Mouse (Mus musculus) CH12.LX (cell line): ENCODE results near the gene Fcer1g. TPM values are rescaled to one million over a fixed set of nuclear protein-coding genes. Genes with fewer than 3 reads are reported as not detected.

Experiments used
- DNase-seq: peaks from one replicate; pipeline ENCODE4 v3.0.0-alpha.2; 2013; ENCODE audit errors: extremely low read depth
- H3K27ac ChIP-seq: 2 replicates; pipeline ENCODE4 v1.5.1; 2012; ENCODE audit warnings: low read depth, mild to moderate bottlenecking, control low read depth, moderate library complexity; ENCODE audit not compliant: insufficient read depth
- H3K27me3 ChIP-seq: replicated peaks from 2 replicates; pipeline ENCODE3; 2012; ENCODE audit warnings: inconsistent platforms
- H3K36me3 ChIP-seq, 2 experiments: replicated peaks in 1 of 2; 2 replicates each; pipeline versions ENCODE3 to v1.6.1; 2012; ENCODE audit warnings: inconsistent platforms in 1 of 2, low read length in 1 of 2, mild to moderate bottlenecking in 1 of 2, mixed read lengths in 1 of 2, moderate library complexity in 1 of 2; ENCODE audit not compliant: control insufficient read depth in 1 of 2, insufficient read depth in 1 of 2
- H3K4me1 ChIP-seq, 2 experiments: 2 replicates each; pipeline ENCODE4 v1.6.1; 2012; ENCODE audit warnings: inconsistent platforms in 1 of 2, moderate library complexity in 1 of 2; ENCODE audit not compliant: insufficient read depth in 2 of 2, control insufficient read depth in 1 of 2
- H3K4me2 ChIP-seq: 2 replicates; pipeline ENCODE4 v1.6.1; 2012; ENCODE audit warnings: low read depth, mild to moderate bottlenecking, control low read depth; ENCODE audit not compliant: poor library complexity, insufficient read depth, severe bottlenecking
- H3K4me3 ChIP-seq, 3 experiments: fragments of 150-350 bp in 1 of 3; sonication (generic) in 1 of 3; replicated peaks in 1 of 3; 2 replicates each; pipeline versions ENCODE3 to v1.5.1; 2011 to 2012; ENCODE audit warnings: low read depth in 2 of 3, low read length in 2 of 3, mild to moderate bottlenecking in 2 of 3, moderate library complexity in 2 of 3, control low read depth in 1 of 3, improper control_type of control experiment in 1 of 3, inconsistent platforms in 1 of 3, mixed read lengths in 1 of 3; ENCODE audit not compliant: poor library complexity in 1 of 3
- H3K79me2 ChIP-seq: replicated peaks from 2 replicates; pipeline ENCODE4 v1.6.1; 2012; ENCODE audit warnings: mild to moderate bottlenecking, moderate library complexity; ENCODE audit not compliant: control insufficient read depth, poor library complexity, insufficient read depth, severe bottlenecking; ENCODE audit errors: extremely low read depth
- H3K9ac ChIP-seq: 2 replicates; pipeline ENCODE4 v1.6.1; 2012; ENCODE audit warnings: low read depth, mild to moderate bottlenecking, control low read depth, moderate library complexity; ENCODE audit not compliant: insufficient read depth
- H3K9me3 ChIP-seq: replicated peaks from 2 replicates; pipeline ENCODE3; 2012; ENCODE audit warnings: low read length, inconsistent platforms, mixed read lengths
- BHLHE40 ChIP-seq: IDR thresholded peaks from 2 replicates; pipeline ENCODE4 v1.6.1; 2011; ENCODE audit warnings: mild to moderate bottlenecking, low read depth, low read length, improper control_type of control experiment
- CHD1 ChIP-seq: IDR thresholded peaks from 2 replicates; pipeline ENCODE4 v1.6.1; 2012; ENCODE audit warnings: low read depth, low read length, improper control_type of control experiment, inconsistent platforms
- CTCF ChIP-seq, 2 experiments: IDR thresholded peaks in 1 of 2; conservative IDR thresholded peaks in 1 of 2; 2 replicates each; pipeline ENCODE4 v1.5.1; 2011 to 2012; ENCODE audit warnings: low read depth in 2 of 2, low read length in 2 of 2, improper control_type of control experiment in 1 of 2, inconsistent platforms in 1 of 2, mild to moderate bottlenecking in 1 of 2, moderate library complexity in 1 of 2
- HCFC1 ChIP-seq: IDR thresholded peaks from 2 replicates; pipeline ENCODE4 v1.6.1; 2012; ENCODE audit warnings: low read depth, mild to moderate bottlenecking, inconsistent platforms, low read length, improper control_type of control experiment
- MAFK ChIP-seq: IDR thresholded peaks from 2 replicates; pipeline ENCODE4 v1.6.1; 2011; ENCODE audit warnings: low read length, improper control_type of control experiment; ENCODE audit not compliant: insufficient replicate concordance
- MYC ChIP-seq: IDR thresholded peaks from 2 replicates; pipeline ENCODE4 v1.6.1; 2011; ENCODE audit warnings: low read depth, mild to moderate bottlenecking, improper control_type of control experiment, low read length
- PAX5 ChIP-seq: IDR thresholded peaks from 2 replicates; pipeline ENCODE4 v1.6.1; 2012; ENCODE audit warnings: low read length, inconsistent platforms, mixed read lengths
- POLR2A ChIP-seq: IDR thresholded peaks from 2 replicates; pipeline ENCODE4 v1.6.1; 2011; ENCODE audit warnings: low read depth, mild to moderate bottlenecking, improper control_type of control experiment, low read length
- RAD21 ChIP-seq: IDR thresholded peaks from 2 replicates; pipeline ENCODE4 v1.6.1; 2011; ENCODE audit warnings: low read depth, mild to moderate bottlenecking, low read length, improper control_type of control experiment, moderate library complexity
- SMC3 ChIP-seq: IDR thresholded peaks from 2 replicates; pipeline ENCODE4 v1.6.1; 2011; ENCODE audit warnings: low read depth, low read length, improper control_type of control experiment
- TBP ChIP-seq: conservative IDR thresholded peaks from 2 replicates; pipeline ENCODE4 v1.6.1; 2011; ENCODE audit warnings: low read depth, low read length, improper control_type of control experiment
- USF1 ChIP-seq: IDR thresholded peaks from 2 replicates; pipeline ENCODE4 v1.6.1; 2014; ENCODE audit warnings: low read depth, mild to moderate bottlenecking, inconsistent platforms, low read length, improper control_type of control experiment
- USF2 ChIP-seq: conservative IDR thresholded peaks from 2 replicates; pipeline ENCODE4 v1.6.1; 2011; ENCODE audit warnings: low read depth, low read length, improper control_type of control experiment
- ZC3H11A ChIP-seq: IDR thresholded peaks from 2 replicates; pipeline ENCODE4 v1.6.1; 2012; ENCODE audit warnings: low read depth, mild to moderate bottlenecking, inconsistent platforms, low read length, improper control_type of control experiment
- ZMIZ1 ChIP-seq: IDR thresholded peaks from 2 replicates; pipeline ENCODE4 v1.6.1; 2012; ENCODE audit warnings: low read depth, mild to moderate bottlenecking, inconsistent platforms, low read length, improper control_type of control experiment
- ZNF384 ChIP-seq: IDR thresholded peaks from 2 replicates; pipeline ENCODE4 v1.6.1; 2012; ENCODE audit warnings: low read depth, low read length, improper control_type of control experiment, inconsistent platforms
- dilution Hi-C: fragments of 300-500 bp; cut with MboI; formaldehyde crosslinking; loops from 2 replicates; pipeline ENCODE4 v1.14.3; 2020; ENCODE audit warnings: low sequenced_read_pairs; ENCODE audit not compliant: extremely low pct_unique_long_range_greater_than_20kb, extremely low pct_ligation_motif_present
- in situ Hi-C: fragments of 300-500 bp; cut with MboI; formaldehyde crosslinking; loops from 3 replicates; pipeline ENCODE4 v1.14.3; 2019; ENCODE audit warnings: low sequenced_read_pairs, low pct_ligation_motif_present, low pct_unique_long_range_greater_than_20kb, mixed read lengths
- polyA plus RNA-seq: library from polyadenylated mRNA; unstranded; fragments of >175 nt; gene quantifications from 2 replicates; pipeline ENCODE4 v1.2.1, GENCODE M21; 2012; ENCODE audit warnings: low read depth; ENCODE audit not compliant: insufficient read length
- total RNA-seq, 2 experiments: library from RNA; depleted of rRNA; stranded (reverse); fragments of 300-350 nt in 1 of 2; fragments of >200 nt in 1 of 2; gene quantifications; 2 replicates each; pipeline ENCODE4 v1.2.3; 2012 to 2014

Fcer1g gene
- total and polyA plus RNA-seq, 3 experiments: 10.1 to 51.2 (median 31.3) TPM

DNA sequence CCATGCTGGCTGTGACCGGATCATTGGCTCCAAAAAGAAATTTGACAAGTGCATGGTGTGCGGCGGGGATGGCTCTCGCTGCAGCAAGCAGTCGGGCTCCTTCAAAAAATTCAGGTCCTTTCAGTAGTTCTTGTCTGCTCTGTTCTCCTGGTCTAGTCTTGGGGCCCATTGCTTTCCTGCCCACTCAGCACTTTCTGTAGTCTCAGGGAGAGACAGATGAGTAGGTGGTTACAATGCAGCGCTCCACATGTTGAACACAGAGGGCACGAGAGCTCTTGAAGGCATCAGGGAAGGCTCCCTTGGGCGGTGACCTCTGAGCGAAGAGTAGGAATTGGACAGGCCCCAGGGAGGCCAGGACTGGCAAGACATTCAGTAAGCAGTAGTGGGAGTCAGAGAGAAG, 23.6 kb upstream of the Fcer1g start:
- H3K9ac ChIP-seq: no peak overlapping the region
- TF ChIP-seq ZMIZ1: no peak
- no peak for TF ChIP-seq POLR2A
- TF ChIP-seq USF1: no peak
- no peak for TF ChIP-seq PAX5
- peak; percentile 80 for TF ChIP-seq MAFK
- TF ChIP-seq, all 38 proteins: peak for 1
- no peak overlapping the region for H3K4me3 ChIP-seq
- H3K4me1 ChIP-seq: 0 out of 4 replicates have a peak, but pooled peaks cover 0 to 5% of the 10 kb centered on the region in 2 experiments
- peaks cover 3% of the 10 kb centered on the region for H3K9me3 ChIP-seq
- H3K36me3 ChIP-seq: no peaks in the 10 kb centered on the region
- in situ Hi-C loops (no loop called here), dilution Hi-C loops (no loop called here)
- no peak overlapping the region for H3K4me2 ChIP-seq
- no peak overlapping the region for H3K27ac ChIP-seq
- H3K79me2 ChIP-seq: no peaks in the 10 kb centered on the region
- DNase-seq: no peak
- H3K27me3 ChIP-seq: peaks cover 55% of the 10 kb centered on the region

DNA sequence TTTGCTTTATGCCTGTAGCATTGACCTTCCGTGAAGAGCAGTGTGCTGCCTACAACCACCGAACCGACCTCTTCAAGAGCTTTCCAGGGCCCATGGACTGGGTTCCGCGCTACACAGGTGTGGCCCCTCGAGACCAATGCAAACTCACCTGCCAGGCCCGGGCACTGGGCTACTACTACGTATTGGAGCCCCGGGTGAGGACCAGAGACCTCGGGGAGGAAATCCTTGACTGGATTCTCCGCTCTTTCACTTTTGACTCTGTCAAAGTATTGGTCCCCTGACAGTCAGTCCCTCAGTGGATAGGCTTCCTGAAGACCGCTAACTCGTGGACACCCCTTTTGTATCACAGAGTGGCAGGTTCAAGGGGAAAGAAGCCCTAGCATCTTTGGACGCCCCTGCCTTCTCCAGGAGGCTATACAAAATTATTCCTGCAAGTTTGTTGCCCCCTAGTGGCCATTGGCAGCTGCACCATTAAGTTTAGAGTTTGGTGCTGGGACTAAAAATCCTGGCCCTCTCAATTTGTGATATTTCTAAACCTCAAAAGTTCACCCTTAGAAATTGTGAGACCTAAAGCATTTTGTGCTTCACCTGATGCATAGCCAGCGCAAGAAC, 22.9 kb upstream of the Fcer1g start:
- H3K4me1 ChIP-seq: peaks cover 0 to 6% of the 10 kb centered on the region in 2 experiments; a peak in 1 of 4 replicates
- no peaks in the 10 kb centered on the region for H3K36me3 ChIP-seq
- TF ChIP-seq CTCF (conservative IDR thresholded peaks at IDR 0.05 in 1 of 2, IDR thresholded peaks at IDR 0.05 in 1 of 2; ENCODE audit: low read depth in 2 of 2, low read length in 2 of 2) (peak; percentile 91), TBP (no peak), RAD21 (peak; percentile 87), ZC3H11A (peak; percentile 49), BHLHE40 (0 out of 2 replicates have a peak, but pooled peaks have one; percentile 5), SMC3 (peak; percentile 81), ZMIZ1 (no peak), CHD1 (no peak), MYC (no peak), ZNF384 (no peak), POLR2A (no peak), USF2 (no peak), HCFC1 (no peak)
- TF ChIP-seq, all 38 proteins: peak for 5
- dilution Hi-C loops (no loop called here), in situ Hi-C loops (no loop called here)
- H3K27me3 ChIP-seq: peaks cover 52% of the 10 kb centered on the region
- no peak overlapping the region for H3K4me3 ChIP-seq
- H3K9me3 ChIP-seq: peaks cover 3% of the 10 kb centered on the region
- DNase-seq: peak; percentile 65
- H3K9ac ChIP-seq: no peak overlapping the region
- no peaks in the 10 kb centered on the region for H3K79me2 ChIP-seq
- H3K4me2 ChIP-seq: peak overlapping the region; percentile 37; the same call in 1 of the 2 replicates
- H3K27ac ChIP-seq: no peak overlapping the region
